Mouse (Mus musculus) hindbrain, postnatal 0 days (tissue): ENCODE results near the gene Myog. TPM values are rescaled to one million over a fixed set of nuclear protein-coding genes. Genes with fewer than 3 reads are reported as not detected.

Experiments
- ATAC-seq: fragments of 200-750 bp; cut with Nextera tagmentation; 2 replicates; pipeline ENCODE4 v1.8.0; 2017; ENCODE audit warnings: mild to moderate bottlenecking, moderate TSS enrichment, moderate library complexity
- DNase-seq: peaks from one replicate; pipeline ENCODE4 v3.0.0-alpha.2; 2015; ENCODE audit warnings: low spot score
- H3K27ac ChIP-seq: fragments of 300-500 bp; sonication (generic); 2 replicates; pipeline ENCODE4 v1.5.1; 2014; ENCODE audit warnings: mild to moderate bottlenecking
- H3K27me3 ChIP-seq: fragments of 300-500 bp; sonication (generic); 2 replicates; pipeline ENCODE4 v1.6.1; 2014; ENCODE audit warnings: low read length, mixed read lengths; ENCODE audit not compliant: insufficient read depth
- H3K36me3 ChIP-seq: fragments of 300-500 bp; sonication (generic); 2 replicates; pipeline ENCODE4 v1.6.1; 2014; ENCODE audit warnings: low read length, mixed read lengths; ENCODE audit not compliant: insufficient read depth
- H3K4me1 ChIP-seq: fragments of 300-500 bp; sonication (generic); 2 replicates; pipeline ENCODE4 v1.6.1; 2014; ENCODE audit warnings: antibody characterized with exemption, low read length, mixed read lengths; ENCODE audit not compliant: insufficient read depth
- H3K4me2 ChIP-seq: fragments of 300-500 bp; sonication (generic); 2 replicates; pipeline ENCODE4 v1.6.1; 2014; ENCODE audit warnings: low read depth, mild to moderate bottlenecking, low read length, moderate library complexity, mixed read lengths
- H3K4me3 ChIP-seq: fragments of 300-500 bp; sonication (generic); 2 replicates; pipeline ENCODE4 v1.5.1; 2014; ENCODE audit warnings: low read length
- H3K9ac ChIP-seq: fragments of 300-500 bp; sonication (generic); replicated peaks from 2 replicates; pipeline ENCODE4 v1.6.1; 2014; ENCODE audit warnings: mild to moderate bottlenecking, low read length, moderate library complexity, mixed read lengths
- H3K9me3 ChIP-seq: fragments of 300-500 bp; sonication (generic); 2 replicates; pipeline ENCODE4 v1.6.1; 2016; ENCODE audit warnings: low read length, mixed read lengths
- CTCF ChIP-seq: IDR thresholded peaks from 2 replicates; pipeline ENCODE4 v1.5.1; 2016; ENCODE audit warnings: antibody characterized with exemption, control low read depth, low read depth
- WGBS: fragments of 180-500 bp; shearing (Covaris S2); extraction: QIAGEN DNeasy Blood & Tissue Kit; methylation state at CpG from one replicate; pipeline ENCODE4 v1.1.7; 2014; 5-methylcytosine and 5-hydroxymethylcytosine counted together
- polyA plus RNA-seq: library from polyadenylated mRNA; unstranded; fragments of >200 nt; fragmentation: Nextera tagmentation; extraction: Ambion mirVana; gene quantifications from 2 replicates; pipeline ENCODE4 v1.2.1, GENCODE M21; 2015
- total RNA-seq: library from RNA; depleted of rRNA; stranded (reverse); fragments of >200 nt; gene quantifications from 2 replicates; pipeline ENCODE4 v1.2.3, GENCODE M21; 2014

The Myog gene
- total and polyA plus RNA-seq, 2 experiments from 2014 or later: 0.16 TPM; not detected in 1

- 35% methylated on average over 13 of the region's 13 CpGs for WGBS
- Histone ChIP-seq H3K4me2 (peak within 1 kb of the TSS; percentile 29), H3K27ac (no peak within 1 kb of the TSS), H3K9me3 (no peaks in the 10 kb centered on the region), H3K4me1 (peaks cover 5% of the 10 kb centered on the region; the same call in 1 of the 2 replicates), H3K4me3 (no peak within 1 kb of the TSS), H3K27me3 (no peaks in the 10 kb centered on the region), H3K9ac (peak within 1 kb of the TSS; percentile 1; the same call in 1 of the 2 replicates), H3K36me3 (no peaks in the 10 kb centered on the region)
- ATAC-seq (peak; percentile 74), DNase-seq (peak; percentile 82)
- TF ChIP-seq CTCF: no peak
Observed at GRCm38 (mm10) chr1:134332770-134333271, 43.0 kb downstream of the Myog start, which contains the start of gene Ppfia4. Gene Ppfia4 (minus strand): TSS chr1:134332928.

GRCm38 (mm10) chr1:134333371-134334110 lies 43.8 kb downstream of the Myog start:
- no peak for ATAC-seq
- WGBS: 71% methylated on average over 10 of the region's 10 CpGs
- no peak for TF ChIP-seq CTCF

GRCm38 (mm10) chr1:134334111-134334827 lies 44.5 kb downstream of the Myog start:
- ATAC-seq (no peak), DNase-seq (no peak)
- no peaks in the 10 kb centered on the region for H3K9me3 ChIP-seq
- no peak overlapping the region for H3K4me2 ChIP-seq
- 68% methylated on average over 7 of the region's 7 CpGs for WGBS
- H3K36me3 ChIP-seq: no peaks in the 10 kb centered on the region
- H3K4me1 ChIP-seq: peaks cover 5% of the 10 kb centered on the region; the same call in 1 of the 2 replicates
- H3K9ac ChIP-seq: no peak overlapping the region
- no peak overlapping the region for H3K4me3 ChIP-seq
- 0 out of 2 replicates have a peak overlapping the region, but pooled peaks have one; percentile 51 for H3K27ac ChIP-seq
- H3K27me3 ChIP-seq: no peaks in the 10 kb centered on the region
- TF ChIP-seq CTCF: no peak

More at GRCm38 (mm10) chr1:134333371-134334110, 43.8 kb downstream of the Myog start:
- DNase-seq: no peak
- Histone ChIP-seq H3K4me1 (peaks cover 5% of the 10 kb centered on the region; the same call in 1 of the 2 replicates), H3K4me2 (no peak overlapping the region), H3K9me3 (no peaks in the 10 kb centered on the region), H3K4me3 (no peak overlapping the region), H3K9ac (no peak overlapping the region), H3K27ac (no peak overlapping the region), H3K27me3 (no peaks in the 10 kb centered on the region), H3K36me3 (no peaks in the 10 kb centered on the region)

GRCm38 (mm10) chr1:134335211-134335923 lies 45.6 kb downstream of the Myog start:
- Histone ChIP-seq H3K9ac (no peak overlapping the region), H3K4me1 (peaks cover 5% of the 10 kb centered on the region; the same call in 1 of the 2 replicates), H3K36me3 (no peaks in the 10 kb centered on the region), H3K9me3 (no peaks in the 10 kb centered on the region), H3K27me3 (no peaks in the 10 kb centered on the region), H3K4me3 (no peak overlapping the region), H3K4me2 (no peak overlapping the region), H3K27ac (peak overlapping the region; percentile 51)
- ATAC-seq: no peak
- WGBS: 62% methylated on average over 13 of the region's 13 CpGs
- TF ChIP-seq CTCF: no peak
- DNase-seq: no peak

GRCm38 (mm10) chr1:134335924-134336810 lies 46.4 kb downstream of the Myog start:
- no peak for ATAC-seq

More at GRCm38 (mm10) chr1:134335924-134336810, 46.4 kb downstream of the Myog start:
- H3K9ac ChIP-seq: no peak overlapping the region
- peak; percentile 20 for DNase-seq
- H3K4me2 ChIP-seq: no peak overlapping the region
- no peaks in the 10 kb centered on the region for H3K9me3 ChIP-seq
- TF ChIP-seq CTCF: no peak
- no peaks in the 10 kb centered on the region for H3K36me3 ChIP-seq
- peaks cover 5% of the 10 kb centered on the region; the same call in 1 of the 2 replicates for H3K4me1 ChIP-seq
- H3K27me3 ChIP-seq: no peaks in the 10 kb centered on the region
- peak overlapping the region; percentile 51; the same call in 1 of the 2 replicates for H3K27ac ChIP-seq
- no peak overlapping the region for H3K4me3 ChIP-seq
- 83% methylated on average over 12 of the region's 12 CpGs for WGBS
